Mouse (Mus musculus) cerebellum, postnatal 14 days (tissue): ENCODE measurements at regions not wholly inside any gene's neighbourhood (a gene's known extent, or its start where the extent isn't known, plus 50 kb on each side); places are given as distances from the start of the nearest gene placed in this dataset.

Experiments used
- DNase-seq, 2 experiments: peaks; one replicate each; pipeline ENCODE4 v3.0.0; 2021; ENCODE audit warnings: mixed read lengths in 2 of 2

GRCm38 (mm10) chr17:31776949-31777607 lies 78.5 kb downstream of the Sik1 start:
- no peak for DNase-seq

- no peak for DNase-seq
Measured at GRCm38 (mm10) chr17:31777751-31778150, 77.9 kb downstream of the Sik1 start.

GRCm38 (mm10) chr17:31779466-31779865 lies 76.1 kb downstream of the Sik1 start:
- DNase-seq = no peak

GRCm38 (mm10) chr17:31782251-31782650 lies 73.4 kb downstream of the Sik1 start:
- no peak for DNase-seq

GRCm38 (mm10) chr17:31783071-31783470 lies 72.5 kb downstream of the Sik1 start:
- DNase-seq = no peak

- DNase-seq = no peak
Measured at GRCm38 (mm10) chr17:31788316-31788715, 67.3 kb downstream of the Sik1 start.

- no peak for DNase-seq
Measured at GRCm38 (mm10) chr17:31789068-31789583, 66.5 kb downstream of the Sik1 start.

- DNase-seq = peak in 1 of 2 experiments; percentile 32
Measured at GRCm38 (mm10) chr17:31789906-31790279, 65.7 kb downstream of the Sik1 start.

- DNase-seq = peak; percentile 21 to 36
Measured at GRCm38 (mm10) chr17:31790280-31791063, 65.1 kb downstream of the Sik1 start.

- no peak for DNase-seq
Measured at GRCm38 (mm10) chr17:31791656-31792055, 63.9 kb downstream of the Sik1 start.

- no peak for DNase-seq
Measured at GRCm38 (mm10) chr17:31793040-31793439, 62.6 kb downstream of the Sik1 start.

- peak in 1 of 2 experiments; percentile 14 for DNase-seq
Measured at GRCm38 (mm10) chr17:31793521-31793920, 62.1 kb downstream of the Sik1 start.

GRCm38 (mm10) chr17:31793964-31794363 lies 61.6 kb downstream of the Sik1 start:
- DNase-seq = no peak
